Comparison of ENCODE assay signal across 15 mouse cellular contexts in genomic region chr3:52787964-52788760, GRCm38 (mm10).
"Had no signal": no experiment of that assay in that cellular context is flagged by ENCODE, and none has a peak within 500 bp of the region (broad histone marks: within the 10 kb centered on the region; RNA-seq: fewer than 3 reads in every experiment).

No protein-coding gene starts in this region.

- DNase-seq: kidney, adult 11 months; kidney, adult 9 months; kidney, postnatal 36 days; layer of hippocampus, adult 9-11 months; lung, adult 18-20 months; midbrain, embryonic 14.5 days; right cerebral cortex, postnatal 4 days; thymus, adult 2 months; thymus, postnatal 25 days had no signal

- H3K9ac ChIP-seq: limb, embryonic 13.5 days; neural tube, embryonic 12.5 days; stomach, embryonic 15.5 days had no signal

- H3K36me3 ChIP-seq: limb, embryonic 13.5 days; midbrain, embryonic 10.5 days; neural tube, embryonic 12.5 days; stomach, embryonic 15.5 days had no signal

- H3K9me3 ChIP-seq: limb, embryonic 13.5 days; midbrain, embryonic 10.5 days; neural tube, embryonic 12.5 days; stomach, embryonic 15.5 days had no signal

- H3K27ac ChIP-seq: kidney, postnatal 0 days; limb, embryonic 13.5 days; midbrain, embryonic 10.5 days; neural tube, embryonic 12.5 days; stomach, embryonic 15.5 days had no signal

- H3K27me3 ChIP-seq: limb, embryonic 13.5 days; neural tube, embryonic 12.5 days; stomach, embryonic 15.5 days had no signal

- H3K4me3 ChIP-seq: limb, embryonic 13.5 days; midbrain, embryonic 10.5 days; myocyte; neural tube, embryonic 12.5 days; stomach, embryonic 15.5 days had no signal

- H3K4me2 ChIP-seq: limb, embryonic 13.5 days; neural tube, embryonic 12.5 days; stomach, embryonic 15.5 days had no signal

- H3K4me1 ChIP-seq: neural tube, embryonic 12.5 days; stomach, embryonic 15.5 days had no signal
